13 mouse cellular contexts compared by ENCODE assay signal in genomic region chr1:71763530-71763929, GRCm38 (mm10).
A peak's percentile ranks its signal among the peaks of the same experiment; 100 is the strongest.
DNase-seq lines count a peak whose midpoint lies in the region; ATAC-seq lines count a peak whose summit lies in the region.
"Had no signal": no experiment of that assay in that cellular context is flagged by ENCODE, and none has a peak within 500 bp of the region (broad histone marks: within the 10 kb centered on the region; RNA-seq: fewer than 3 reads in every experiment).

No protein-coding gene starts in this region.

- WGBS in intestine, embryonic 15.5 days = 39% methylated on average over 2 of the region's 2 CpGs

- H3K27me3 ChIP-seq in intestine, embryonic 15.5 days (replicated peaks) = no peaks in the 10 kb centered on the region
- H3K27me3 ChIP-seq: liver, embryonic 13.5 days had no signal

- no peak overlapping the region for H3K9ac ChIP-seq in intestine, embryonic 15.5 days
- H3K9ac ChIP-seq: liver, embryonic 13.5 days had no signal

- DNase-seq in adrenal gland, adult 2 months = peak; percentile 23
- no peak for DNase-seq in adrenal gland, adult 18-20 months (ENCODE audit: low spot score in 2 of 2)
- peak; percentile 2 for DNase-seq in kidney, adult 9 months
- no peak for DNase-seq in kidney, adult 11 months
- DNase-seq in 3T3-L1 (ENCODE audit: low read depth, low spot score) = peak; percentile 97
- DNase-seq in cerebellum, adult 9-11 months = no peak
- no peak for DNase-seq in ovary, postnatal 10 days (ENCODE audit: low spot score)
- DNase-seq: liver, embryonic 13.5 days; midbrain, embryonic 14.5 days; thymus, postnatal 14 days had no signal

- H3K9me3 ChIP-seq in intestine, embryonic 15.5 days = no peaks in the 10 kb centered on the region
- H3K9me3 ChIP-seq: liver, embryonic 13.5 days had no signal

- H3K4me3 ChIP-seq in intestine, embryonic 15.5 days (replicated peaks) = no peak overlapping the region
- H3K4me3 ChIP-seq: left cerebral cortex, adult 2 months; liver, embryonic 13.5 days had no signal

- ATAC-seq in intestine, embryonic 15.5 days = 0 out of 2 replicates have a peak, but pooled peaks have one; percentile 58
- ATAC-seq: hindbrain, postnatal 0 days had no signal

- no peak overlapping the region for H3K27ac ChIP-seq in intestine, embryonic 15.5 days
- H3K27ac ChIP-seq: hindbrain, postnatal 0 days; left cerebral cortex, adult 2 months; liver, embryonic 13.5 days had no signal

- H3K4me2 ChIP-seq in intestine, embryonic 15.5 days (replicated peaks) = no peak overlapping the region
- H3K4me2 ChIP-seq: liver, embryonic 13.5 days had no signal

- H3K36me3 ChIP-seq in intestine, embryonic 15.5 days = no peaks in the 10 kb centered on the region
- H3K36me3 ChIP-seq: liver, embryonic 13.5 days had no signal

- H3K4me1 ChIP-seq in intestine, embryonic 15.5 days (replicated peaks) = no peaks in the 10 kb centered on the region
- H3K4me1 ChIP-seq: liver, embryonic 13.5 days had no signal

Comparison
In these comparisons a context has a peak if more than half of its experiments do, and no peak if none do; other contexts are left out.
1. DNase-seq: peak in adrenal gland, adult 2 months (single experiment), kidney, adult 9 months (single experiment) and 3T3-L1 (single experiment); none in adrenal gland, adult 18-20 months (0 of 2), kidney, adult 11 months (single experiment), cerebellum, adult 9-11 months (single experiment) and ovary, postnatal 10 days (single experiment).